Mouse (Mus musculus) olfactory bulb, adult 2 months (tissue): Measurements from ENCODE around the gene Lhfp.

Experiments
- CTCF ChIP-seq: fragments of 200-500 bp; IDR thresholded peaks from 2 replicates; pipeline ENCODE4 v1.5.1; 2012; ENCODE audit warnings: low read depth, mild to moderate bottlenecking, low read length, moderate library complexity; ENCODE audit not compliant: insufficient read depth
- POLR2A ChIP-seq: fragments of 200-500 bp; IDR thresholded peaks from 2 replicates; pipeline ENCODE4 v1.6.1; 2012; ENCODE audit warnings: mild to moderate bottlenecking, low read depth, low read length, moderate library complexity; ENCODE audit not compliant: insufficient read depth

DNA sequence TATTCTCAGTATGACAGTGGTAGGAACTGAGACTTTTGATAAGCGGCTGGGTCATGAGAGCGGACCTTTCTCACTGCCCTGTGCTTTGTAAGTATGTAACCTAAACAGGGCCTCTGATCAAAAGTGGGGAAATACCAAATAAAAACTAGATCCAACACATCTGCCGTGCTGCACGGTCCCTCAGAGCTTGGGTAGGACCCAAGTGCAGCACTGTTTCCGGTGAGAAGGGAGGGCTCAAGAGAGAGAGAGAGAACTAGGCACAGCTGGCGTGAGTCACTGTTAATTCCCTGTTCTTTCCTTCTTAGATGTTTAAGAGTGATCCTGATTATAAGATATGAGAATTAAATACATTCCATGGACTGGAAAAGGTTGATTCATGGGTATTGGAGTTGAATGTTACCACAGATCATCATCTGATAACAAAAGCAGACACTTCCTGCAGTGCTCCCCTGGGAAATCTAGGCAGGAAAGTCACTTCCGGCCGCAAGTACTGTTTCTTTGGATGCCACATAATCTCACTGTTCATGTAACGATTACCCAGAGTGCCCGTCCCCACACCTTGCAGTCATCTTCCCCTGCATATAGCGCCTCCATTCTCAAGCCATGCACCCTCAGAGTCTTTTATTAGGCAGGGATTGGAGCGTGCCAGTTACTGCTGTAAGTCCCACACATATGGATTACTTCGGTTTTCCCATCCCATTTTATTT lies 243.3 kb downstream of the Lhfp start:
- no peak for TF ChIP-seq CTCF
- TF ChIP-seq POLR2A = no peak
